Mouse (Mus musculus) midbrain, embryonic 14.5 days (tissue): ENCODE data around the gene Pde4d. TPM values are rescaled to one million over a fixed set of nuclear protein-coding genes. Genes with fewer than 3 reads are reported as not detected.
A peak's percentile ranks its signal among the peaks of the same experiment; 100 is the strongest.

Experiments used
- ATAC-seq: fragments of 200-750 bp; cut with Nextera tagmentation; 2 replicates; pipeline ENCODE4 v1.8.0; 2017; ENCODE audit warnings: moderate number of reproducible peaks, moderate library complexity; ENCODE audit not compliant: low FRiP score, low TSS enrichment
- DNase-seq: peaks from one replicate; pipeline ENCODE4 v3.0.0-alpha.2; 2015
- H3K27ac ChIP-seq: fragments of 300-500 bp; sonication (generic); replicated peaks from 2 replicates; pipeline ENCODE4 v1.5.1; 2014; ENCODE audit warnings: mild to moderate bottlenecking, low read depth, low read length, moderate library complexity
- H3K27me3 ChIP-seq: fragments of 300-500 bp; sonication (generic); 2 replicates; pipeline ENCODE4 v1.6.1; 2014; ENCODE audit warnings: low read length, control low read depth, mixed read lengths; ENCODE audit not compliant: control insufficient read depth, insufficient read depth
- H3K36me3 ChIP-seq: fragments of 300-500 bp; sonication (generic); 2 replicates; pipeline ENCODE4 v1.6.1; 2014; ENCODE audit warnings: low read length, control low read depth; ENCODE audit not compliant: control insufficient read depth, insufficient read depth
- H3K4me1 ChIP-seq: fragments of 300-500 bp; sonication (generic); 2 replicates; pipeline ENCODE4 v1.6.1; 2014; ENCODE audit warnings: mild to moderate bottlenecking, antibody characterized with exemption, low read length, control low read depth; ENCODE audit not compliant: control insufficient read depth, insufficient read depth
- H3K4me2 ChIP-seq: fragments of 300-500 bp; sonication (generic); 2 replicates; pipeline ENCODE4 v1.6.1; 2014; ENCODE audit warnings: mild to moderate bottlenecking, low read length, moderate library complexity
- H3K4me3 ChIP-seq: fragments of 300-500 bp; sonication (generic); replicated peaks from 2 replicates; pipeline ENCODE4 v1.5.1; 2014; ENCODE audit warnings: low read depth, low read length
- H3K9ac ChIP-seq: fragments of 300-500 bp; sonication (generic); replicated peaks from 2 replicates; pipeline ENCODE4 v1.6.1; 2014; ENCODE audit warnings: mild to moderate bottlenecking, low read length, moderate library complexity
- H3K9me3 ChIP-seq: fragments of 300-500 bp; sonication (generic); 2 replicates; pipeline ENCODE4 v1.6.1; 2016; ENCODE audit warnings: low read length, control low read depth, mixed read lengths; ENCODE audit not compliant: control insufficient read depth
- WGBS: fragments of 180-500 bp; shearing (Covaris S2); extraction: QIAGEN DNeasy Blood & Tissue Kit; methylation state at CpG from one replicate; pipeline ENCODE4 v1.1.7; 2014; 5-methylcytosine and 5-hydroxymethylcytosine counted together
- polyA plus RNA-seq: library from polyadenylated mRNA; unstranded; fragments of >200 nt; fragmentation: Nextera tagmentation; extraction: Ambion mirVana; gene quantifications from 2 replicates; pipeline ENCODE4 v1.2.1, GENCODE M21; 2014

The Pde4d gene
- polyA plus RNA-seq, 1 experiment from 2014 or later = 27.1 TPM

- Histone ChIP-seq H3K9ac (no peak overlapping the region), H3K4me1 (no peaks in the 10 kb centered on the region), H3K27me3 (no peaks in the 10 kb centered on the region), H3K36me3 (no peaks in the 10 kb centered on the region), H3K9me3 (no peaks in the 10 kb centered on the region), H3K4me2 (no peak overlapping the region), H3K27ac (no peak overlapping the region), H3K4me3 (no peak overlapping the region)
- DNase-seq (no peak), ATAC-seq (no peak)
- WGBS = 59% methylated on average over 1 of the region's 1 CpGs
These were observed 1068.4 kb downstream of the Pde4d start for GRCm38 (mm10) chr13:109518194-109518593.

GRCm38 (mm10) chr13:109519485-109519884 lies 1069.7 kb downstream of the Pde4d start:
- H3K36me3 ChIP-seq = no peaks in the 10 kb centered on the region
- no peak overlapping the region for H3K27ac ChIP-seq
- no peak overlapping the region for H3K4me2 ChIP-seq
- no peak overlapping the region for H3K4me3 ChIP-seq
- H3K4me1 ChIP-seq = no peaks in the 10 kb centered on the region
- DNase-seq = peak; percentile 19
- H3K27me3 ChIP-seq = no peaks in the 10 kb centered on the region
- WGBS = 46% methylated on average over 3 of the region's 3 CpGs
- H3K9ac ChIP-seq = no peak overlapping the region
- no peak for ATAC-seq
- H3K9me3 ChIP-seq = no peaks in the 10 kb centered on the region

GRCm38 (mm10) chr13:109519966-109520646 lies 1070.4 kb downstream of the Pde4d start:
- H3K27ac ChIP-seq = no peak overlapping the region
- WGBS = 92% methylated on average over 2 of the region's 2 CpGs
- H3K4me2 ChIP-seq = no peak overlapping the region

GRCm38 (mm10) chr13:109533838-109534523 lies 1084.2 kb downstream of the Pde4d start:
- Histone ChIP-seq H3K27ac (peak overlapping the region; percentile 65), H3K4me2 (peak overlapping the region; percentile 23), H3K9ac (no peak overlapping the region), H3K4me1 (peaks cover 41% of the 10 kb centered on the region), H3K36me3 (no peaks in the 10 kb centered on the region), H3K4me3 (no peak overlapping the region), H3K27me3 (no peaks in the 10 kb centered on the region), H3K9me3 (no peaks in the 10 kb centered on the region)
- ATAC-seq = peak; percentile 79
- 20% methylated on average over 3 of the region's 3 CpGs for WGBS
- peak; percentile 74 for DNase-seq

More at GRCm38 (mm10) chr13:109519966-109520646, 1070.4 kb downstream of the Pde4d start:
- H3K4me1 ChIP-seq = no peaks in the 10 kb centered on the region
- no peak overlapping the region for H3K9ac ChIP-seq
- no peaks in the 10 kb centered on the region for H3K9me3 ChIP-seq
- no peaks in the 10 kb centered on the region for H3K27me3 ChIP-seq
- DNase-seq = no peak
- no peak overlapping the region for H3K4me3 ChIP-seq
- ATAC-seq = no peak
- H3K36me3 ChIP-seq = no peaks in the 10 kb centered on the region

- Histone ChIP-seq H3K9ac (no peak overlapping the region), H3K27me3 (no peaks in the 10 kb centered on the region), H3K36me3 (no peaks in the 10 kb centered on the region), H3K27ac (peak overlapping the region; percentile 65), H3K4me1 (peaks cover 41% of the 10 kb centered on the region), H3K9me3 (no peaks in the 10 kb centered on the region), H3K4me3 (no peak overlapping the region), H3K4me2 (peak overlapping the region; percentile 23; the same call in 1 of the 2 replicates)
- DNase-seq (no peak), ATAC-seq (no peak)
- 61% methylated on average over 5 of the region's 5 CpGs for WGBS
These were observed 1085.0 kb downstream of the Pde4d start for GRCm38 (mm10) chr13:109534709-109535284.

- H3K9ac ChIP-seq = no peak overlapping the region
- no peak for ATAC-seq
- DNase-seq = no peak
- 59% methylated on average over 4 of the region's 4 CpGs for WGBS
- H3K27ac ChIP-seq = no peak overlapping the region
- no peaks in the 10 kb centered on the region for H3K27me3 ChIP-seq
- H3K4me3 ChIP-seq = no peak overlapping the region
- no peaks in the 10 kb centered on the region for H3K9me3 ChIP-seq
- H3K36me3 ChIP-seq = no peaks in the 10 kb centered on the region
- H3K4me1 ChIP-seq = peaks cover 41% of the 10 kb centered on the region
- H3K4me2 ChIP-seq = no peak overlapping the region
These were observed 1086.9 kb downstream of the Pde4d start for GRCm38 (mm10) chr13:109536636-109537035.

- H3K4me3 ChIP-seq = no peak overlapping the region
- H3K36me3 ChIP-seq = no peaks in the 10 kb centered on the region
- DNase-seq (no peak), ATAC-seq (no peak)
- H3K4me2 ChIP-seq = no peak overlapping the region
- no peak overlapping the region for H3K27ac ChIP-seq
- no peaks in the 10 kb centered on the region for H3K9me3 ChIP-seq
- peaks cover 23% of the 10 kb centered on the region for H3K4me1 ChIP-seq
- 62% methylated on average over 3 of the region's 3 CpGs for WGBS
- H3K27me3 ChIP-seq = no peaks in the 10 kb centered on the region
- H3K9ac ChIP-seq = no peak overlapping the region
These were observed 1089.6 kb downstream of the Pde4d start for GRCm38 (mm10) chr13:109539371-109539770.

- no peak overlapping the region for H3K4me3 ChIP-seq
- H3K36me3 ChIP-seq = no peaks in the 10 kb centered on the region
- ATAC-seq (no peak), DNase-seq (no peak)
- H3K4me1 ChIP-seq = 0 out of 2 replicates have a peak, but pooled peaks cover 8% of the 10 kb centered on the region
- 79% methylated on average over 4 of the region's 4 CpGs for WGBS
- no peak overlapping the region for H3K27ac ChIP-seq
- H3K4me2 ChIP-seq = no peak overlapping the region
- H3K27me3 ChIP-seq = no peaks in the 10 kb centered on the region
- no peak overlapping the region for H3K9ac ChIP-seq
- H3K9me3 ChIP-seq = no peaks in the 10 kb centered on the region
These were observed 1094.9 kb downstream of the Pde4d start for GRCm38 (mm10) chr13:109544646-109545045.
